In the genomic region with DNA sequence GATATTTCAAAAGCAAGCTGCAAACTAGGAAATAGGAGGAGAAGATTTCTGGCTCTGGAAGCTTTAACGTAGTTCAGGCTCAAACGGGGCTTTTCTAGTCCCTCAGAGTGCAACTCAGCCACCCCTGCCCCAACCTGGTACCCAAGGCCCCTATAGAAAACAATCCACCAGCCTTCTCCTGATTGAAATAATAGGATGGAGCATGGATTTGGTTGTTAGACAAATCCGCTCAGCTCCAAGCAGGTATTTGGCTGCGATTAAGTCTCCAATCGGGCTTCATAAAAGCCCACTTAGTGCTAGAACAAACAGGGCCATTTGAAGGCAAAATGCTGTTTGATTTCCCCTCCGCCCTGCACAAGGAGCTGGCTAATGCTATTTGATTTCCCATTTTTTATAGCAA, we compare ENCODE assay signal across 29 mouse cellular contexts. TPM values are rescaled to one million over a fixed set of nuclear protein-coding genes. Genes with fewer than 3 reads are reported as not detected.
DNase-seq lines count a peak whose midpoint lies in the region; ATAC-seq and TF ChIP-seq lines count a peak whose summit lies in the region.
"Had no signal": no experiment of that assay in that cellular context is flagged by ENCODE, and none has a peak within 500 bp of the region (broad histone marks: within the 10 kb centered on the region; RNA-seq: fewer than 3 reads in every experiment).

No protein-coding gene starts in this region.

- 0 out of 2 replicates have a peak overlapping the region, but pooled peaks have one; percentile 50 for H3K27ac ChIP-seq in forebrain, postnatal 0 days (ENCODE audit: low read depth, low read length)
- H3K27ac ChIP-seq: embryonic facial prominence, embryonic 13.5 days; heart, embryonic 10.5 days; hindbrain, embryonic 15.5 days; intestine, embryonic 15.5 days; limb, embryonic 15.5 days; liver, embryonic 14.5 days; neural tube, embryonic 12.5 days; stomach, embryonic 15.5 days had no signal

- H3K4me2 ChIP-seq in forebrain, postnatal 0 days (ENCODE audit: low read depth): peak overlapping the region; percentile 56
- H3K4me2 ChIP-seq: embryonic facial prominence, embryonic 13.5 days; hindbrain, embryonic 15.5 days; intestine, embryonic 15.5 days; limb, embryonic 15.5 days; lung, embryonic 14.5 days; neural tube, embryonic 12.5 days; stomach, embryonic 15.5 days had no signal

- peak overlapping the region; percentile 57 for H3K9ac ChIP-seq in forebrain, postnatal 0 days
- H3K9ac ChIP-seq: embryonic facial prominence, embryonic 13.5 days; hindbrain, embryonic 15.5 days; intestine, embryonic 15.5 days; limb, embryonic 15.5 days; liver, embryonic 14.5 days; lung, embryonic 14.5 days; neural tube, embryonic 12.5 days; stomach, embryonic 15.5 days had no signal

- ATAC-seq in forebrain, postnatal 0 days: no peak
- ATAC-seq: intestine, embryonic 15.5 days had no signal

- no peaks in the 10 kb centered on the region for H3K4me1 ChIP-seq in forebrain, postnatal 0 days (ENCODE audit: insufficient read depth)

- no peaks in the 10 kb centered on the region for H3K36me3 ChIP-seq in forebrain, postnatal 0 days (ENCODE audit: insufficient read depth)
- H3K36me3 ChIP-seq: embryonic facial prominence, embryonic 13.5 days; heart, embryonic 10.5 days; hindbrain, embryonic 15.5 days; intestine, embryonic 15.5 days; limb, embryonic 15.5 days; neural tube, embryonic 12.5 days; stomach, embryonic 15.5 days had no signal

- 43% methylated on average over 6 of the region's 6 CpGs for WGBS in forebrain, postnatal 0 days

- peak overlapping the region; percentile 23 for H3K4me3 ChIP-seq in forebrain, postnatal 0 days (ENCODE audit: low read depth, low read length)
- H3K4me3 ChIP-seq: embryonic facial prominence, embryonic 13.5 days; erythroblast, embryonic 14.5 days; heart, embryonic 10.5 days; hindbrain, embryonic 15.5 days; intestine, embryonic 15.5 days; limb, embryonic 15.5 days; megakaryocyte, embryonic 14.5 days; neural tube, embryonic 12.5 days; stomach, embryonic 15.5 days had no signal

- peak; percentile 6 for DNase-seq in embryo, embryonic 9.5 days (ENCODE audit: extremely low spot score)
- DNase-seq in embryo, embryonic 11 days: no peak
- peak; percentile 2 for DNase-seq in retina, embryonic 14.5 days (ENCODE audit: low spot score)
- no peak for DNase-seq in retina, postnatal 1 day
- DNase-seq in forebrain, postnatal 0 days: no peak
- no peak for DNase-seq in gastrocnemius, adult 18-20 months (ENCODE audit: low spot score)
- DNase-seq in layer of hippocampus, adult 11-12 months (ENCODE audit: low spot score): no peak
- DNase-seq: adrenal gland, postnatal 25 days; cerebellum, adult 8-10 months; cerebellum, postnatal 36 days; gastrocnemius, postnatal 10 days; heart, postnatal 4 days; kidney, adult 8-10 months; kidney, postnatal 10 days; lung, embryonic 14.5 days; right cerebral cortex, adult 18-20 months; thymus, postnatal 36 days had no signal

- no peak for TF ChIP-seq CTCF in forebrain, postnatal 0 days (IDR thresholded peaks at IDR 0.05; ENCODE audit: low read depth)

- H3K27me3 ChIP-seq in forebrain, postnatal 0 days (ENCODE audit: insufficient read depth, low read length): no peaks in the 10 kb centered on the region

- no peaks in the 10 kb centered on the region for H3K9me3 ChIP-seq in forebrain, postnatal 0 days (ENCODE audit: low read length)
- H3K9me3 ChIP-seq: embryonic facial prominence, embryonic 13.5 days; heart, embryonic 10.5 days; hindbrain, embryonic 15.5 days; intestine, embryonic 15.5 days; limb, embryonic 15.5 days; neural tube, embryonic 12.5 days; stomach, embryonic 15.5 days had no signal

RNA-seq across cellular contexts. Expression of a gene that starts 5.8 kb away (rescaled TPM):
- 41.8 and 57.9 TPM in 2 replicates for total RNA-seq in forebrain, postnatal 0 days (2014; rRNA removed)
- polyA plus RNA-seq in forebrain, postnatal 0 days (2015; fragmentation: Nextera tagmentation; extraction: Ambion mirVana): 30.2 and 30.6 TPM in 2 replicates
- under 1 TPM; 0.09 to 0.14 TPM for total RNA-seq in gastrocnemius, adult 18-20 months (2021)
- total RNA-seq: adrenal gland, postnatal 25 days; granulocyte monocyte progenitor cell, adult 5-6 weeks; heart, postnatal 4 days had no signal
- polyA plus RNA-seq: erythroblast, embryonic 14.5 days; heart, embryonic 16.5 days; lung, embryonic 14.5 days had no signal

Comparison
In these comparisons a context has a peak if more than half of its experiments do, and no peak if none do; other contexts are left out.
1. DNase-seq: peak in embryo, embryonic 9.5 days (single experiment) and retina, embryonic 14.5 days (single experiment); none in embryo, embryonic 11 days (single experiment), retina, postnatal 1 day (single experiment), forebrain, postnatal 0 days (single experiment), gastrocnemius, adult 18-20 months (single experiment) and layer of hippocampus, adult 11-12 months (single experiment).
2. RNA of a gene that starts 5.8 kb away (total RNA-seq): 41.8 to 57.9 TPM in forebrain, postnatal 0 days; 0.09 to 0.14 TPM in gastrocnemius, adult 18-20 months; every median in the first group is over 10 times any median in the second.